Mouse (Mus musculus) liver, adult 2 months (tissue): ENCODE results near the gene Map1b. TPM values are rescaled to one million over a fixed set of nuclear protein-coding genes. Genes with fewer than 3 reads are reported as not detected.

Experiments used
- DNase-seq: peaks from one replicate; pipeline ENCODE4 v3.0.0-alpha.2; 2011; ENCODE audit warnings: low read depth, low spot score; ENCODE audit errors: extremely low read depth
- H3K27ac ChIP-seq: fragments of 200-500 bp; replicated peaks from 2 replicates; pipeline ENCODE4 v1.5.1; 2012; ENCODE audit warnings: low read depth, mild to moderate bottlenecking, control low read depth, inconsistent platforms, low read length; ENCODE audit not compliant: insufficient read depth
- H3K27me3 ChIP-seq: fragments of 200-500 bp; 2 replicates; pipeline ENCODE4 v1.6.1; 2012; ENCODE audit warnings: mild to moderate bottlenecking, moderate library complexity, low read length, inconsistent platforms; ENCODE audit not compliant: control insufficient read depth, insufficient read depth
- H3K36me3 ChIP-seq: fragments of 200-500 bp; 2 replicates; pipeline ENCODE4 v1.6.1; 2012; ENCODE audit warnings: low read length, inconsistent platforms; ENCODE audit not compliant: control insufficient read depth, insufficient read depth
- H3K4me1 ChIP-seq: fragments of 200-500 bp; 2 replicates; pipeline ENCODE4 v1.6.1; 2011; ENCODE audit warnings: low read length; ENCODE audit not compliant: control insufficient read depth, insufficient read depth
- H3K4me3 ChIP-seq: fragments of 200-500 bp; 2 replicates; pipeline ENCODE4 v1.5.1; 2011; ENCODE audit warnings: low read depth, mild to moderate bottlenecking, control low read depth, low read length, moderate library complexity; ENCODE audit not compliant: insufficient read depth
- H3K79me2 ChIP-seq: fragments of 200-500 bp; 2 replicates; pipeline ENCODE4 v1.6.1; 2012; ENCODE audit warnings: inconsistent platforms, mild to moderate bottlenecking, low read length, moderate library complexity; ENCODE audit not compliant: control insufficient read depth, insufficient read depth
- H3K9ac ChIP-seq: fragments of 200-500 bp; 2 replicates; pipeline ENCODE4 v1.6.1; 2012; ENCODE audit warnings: low read depth, mild to moderate bottlenecking, control low read depth, inconsistent platforms, low read length
- CTCF ChIP-seq: fragments of 200-500 bp; IDR thresholded peaks from 2 replicates; pipeline ENCODE4 v1.5.1; 2011; ENCODE audit warnings: low read depth, low read length, control low read depth
- POLR2A ChIP-seq: fragments of 200-500 bp; IDR thresholded peaks from 2 replicates; pipeline ENCODE4 v1.6.1; 2011; ENCODE audit warnings: low read length, control low read depth; ENCODE audit not compliant: insufficient read depth; ENCODE audit errors: extremely low read depth
- WGBS: fragments of 180-500 bp; shearing (Covaris S2); methylation state at CpG from one replicate; pipeline ENCODE4 v1.1.7; 2018; 5-methylcytosine and 5-hydroxymethylcytosine counted together
- polyA plus RNA-seq: library from polyadenylated mRNA; depleted of rRNA; stranded (reverse); fragments of >200 nt; gene quantifications from 2 replicates; pipeline ENCODE4 v1.2.3, GENCODE M21; 2012
- total RNA-seq: library from RNA; depleted of rRNA; stranded (reverse); fragments of >200 nt; gene quantifications from 2 replicates; pipeline ENCODE4 v1.2.3, GENCODE M21; 2014

Map1b gene
- total and polyA plus RNA-seq, 2 experiments, result 0.09 to 0.18 TPM

DNA sequence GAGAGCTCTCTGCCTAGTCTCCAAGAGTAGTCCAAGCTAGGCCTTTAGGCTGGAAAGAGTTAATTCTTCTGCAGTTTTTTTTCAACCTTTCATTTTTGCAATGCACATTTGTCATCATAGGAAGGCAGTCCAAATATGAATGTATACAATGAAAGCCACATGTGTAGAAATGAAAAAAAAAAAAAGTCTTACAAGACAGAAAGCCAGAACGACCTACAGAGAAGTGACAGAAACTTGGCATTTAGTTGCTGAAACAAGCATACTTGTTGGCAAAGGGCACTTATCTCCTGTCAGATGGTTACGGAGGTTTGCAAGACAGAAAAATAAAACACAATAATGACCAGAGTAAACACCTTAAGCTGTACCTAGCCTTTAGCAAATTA, 9.8 kb downstream of the Map1b start:
- WGBS, result 77% methylated on average over 2 of the region's 2 CpGs
- Histone ChIP-seq H3K9ac (no peak overlapping the region), H3K79me2 (no peaks in the 10 kb centered on the region), H3K36me3 (no peaks in the 10 kb centered on the region), H3K27ac (no peak overlapping the region), H3K27me3 (no peaks in the 10 kb centered on the region), H3K4me3 (no peak overlapping the region), H3K4me1 (no peaks in the 10 kb centered on the region)
- TF ChIP-seq POLR2A (no peak), CTCF (no peak)
- no peak for DNase-seq

- TF ChIP-seq CTCF (no peak), POLR2A (no peak)
- DNase-seq, result no peak
- H3K27ac ChIP-seq, result no peak overlapping the region
- H3K36me3 ChIP-seq, result no peaks in the 10 kb centered on the region
- no peaks in the 10 kb centered on the region for H3K4me1 ChIP-seq
- no peaks in the 10 kb centered on the region for H3K79me2 ChIP-seq
- no peak overlapping the region for H3K9ac ChIP-seq
- H3K27me3 ChIP-seq, result no peaks in the 10 kb centered on the region
- 74% methylated on average over 11 of the region's 11 CpGs for WGBS
- H3K4me3 ChIP-seq, result no peak overlapping the region
Observed at GRCm38 (mm10) chr13:99505826-99506579, 10.3 kb downstream of the Map1b start.

DNA sequence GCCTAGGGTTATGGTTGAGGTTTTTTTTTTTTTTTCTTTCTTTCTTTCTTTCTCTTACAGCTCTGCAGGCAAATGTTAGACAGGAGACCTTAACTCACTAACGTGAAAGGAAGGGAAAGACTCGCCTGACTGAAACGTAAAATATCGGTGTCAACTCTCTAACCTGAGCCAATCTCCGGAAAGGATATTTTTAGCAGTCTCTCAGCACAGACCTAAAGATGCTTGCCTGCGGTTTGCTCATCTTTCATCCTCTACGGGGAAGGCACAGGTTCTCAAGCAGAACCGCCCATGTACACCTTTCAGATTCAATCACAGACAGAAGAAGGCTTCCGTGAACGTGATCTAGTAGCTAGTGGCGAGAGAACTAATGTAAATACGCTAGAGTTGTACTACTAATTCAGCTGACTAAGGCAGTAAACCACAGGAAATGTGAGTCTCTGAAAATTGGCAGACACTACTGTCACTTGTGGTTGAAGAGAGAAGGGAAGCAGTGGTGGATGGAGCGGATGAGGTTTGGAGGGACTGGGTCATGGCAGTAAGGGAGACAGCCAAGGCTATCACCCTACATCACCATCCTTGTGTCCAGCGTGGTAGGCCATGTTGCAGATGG, 12.9 kb downstream of the Map1b start:
- no peak for DNase-seq
- Histone ChIP-seq H3K9ac (no peak overlapping the region), H3K27ac (no peak overlapping the region), H3K4me3 (no peak overlapping the region), H3K36me3 (no peaks in the 10 kb centered on the region), H3K79me2 (no peaks in the 10 kb centered on the region), H3K4me1 (no peaks in the 10 kb centered on the region), H3K27me3 (0 out of 2 replicates have a peak, but pooled peaks cover 2% of the 10 kb centered on the region)
- TF ChIP-seq CTCF (no peak), POLR2A (no peak)
- WGBS, result 71% methylated on average over 14 of the region's 14 CpGs

GRCm38 (mm10) chr13:99502911-99503310, 13.4 kb downstream of the Map1b start:
- no peak for TF ChIP-seq CTCF
- no peak for TF ChIP-seq POLR2A
- no peak overlapping the region for H3K9ac ChIP-seq
- DNase-seq, result no peak
- no peak overlapping the region for H3K4me3 ChIP-seq
- H3K79me2 ChIP-seq, result no peaks in the 10 kb centered on the region
- no peaks in the 10 kb centered on the region for H3K36me3 ChIP-seq
- WGBS, result 71% methylated on average over 7 of the region's 7 CpGs
- H3K4me1 ChIP-seq, result no peaks in the 10 kb centered on the region
- H3K27ac ChIP-seq, result no peak overlapping the region
- H3K27me3 ChIP-seq, result 0 out of 2 replicates have a peak, but pooled peaks cover 2% of the 10 kb centered on the region

DNA sequence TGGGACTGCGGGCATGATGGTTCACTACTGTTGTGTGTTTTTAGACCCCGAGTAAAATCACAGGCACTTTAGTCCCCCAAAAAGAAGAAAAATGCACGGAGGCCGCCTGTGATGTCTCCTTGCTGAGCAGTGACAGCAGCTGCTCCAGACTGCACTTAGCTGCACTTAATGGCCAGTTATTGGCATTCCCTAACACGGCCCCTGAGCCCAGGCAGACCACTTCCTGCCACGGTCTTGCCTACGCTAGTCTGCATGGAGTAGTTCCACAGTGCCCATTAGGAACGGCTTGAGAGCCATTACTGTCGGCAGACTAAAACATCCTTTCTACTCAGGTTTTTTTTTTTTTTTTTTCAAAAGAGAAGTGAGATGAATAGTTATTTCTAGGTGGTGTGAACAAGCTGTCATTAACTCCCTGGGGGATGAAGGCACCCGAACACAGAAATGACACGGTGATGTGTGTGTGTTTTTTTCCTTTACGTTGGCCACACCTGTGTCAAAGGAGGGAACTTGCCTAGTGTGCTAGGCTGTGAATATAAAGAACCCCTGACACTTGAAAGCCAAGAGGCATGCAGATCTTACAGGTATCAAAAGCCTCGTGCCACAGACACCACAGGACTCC, 14.1 kb downstream of the Map1b start:
- WGBS, result 81% methylated on average over 13 of the region's 13 CpGs
- H3K4me1 ChIP-seq, result no peaks in the 10 kb centered on the region
- no peaks in the 10 kb centered on the region for H3K36me3 ChIP-seq
- DNase-seq, result no peak
- H3K4me3 ChIP-seq, result no peak overlapping the region
- no peaks in the 10 kb centered on the region for H3K79me2 ChIP-seq
- TF ChIP-seq CTCF (no peak), POLR2A (no peak)
- no peak overlapping the region for H3K9ac ChIP-seq
- no peak overlapping the region for H3K27ac ChIP-seq
- 0 out of 2 replicates have a peak, but pooled peaks cover 2% of the 10 kb centered on the region for H3K27me3 ChIP-seq

- Histone ChIP-seq H3K4me3 (no peak overlapping the region), H3K36me3 (no peaks in the 10 kb centered on the region), H3K27ac (no peak overlapping the region), H3K9ac (no peak overlapping the region), H3K79me2 (no peaks in the 10 kb centered on the region), H3K4me1 (no peaks in the 10 kb centered on the region), H3K27me3 (0 out of 2 replicates have a peak, but pooled peaks cover 2% of the 10 kb centered on the region)
- TF ChIP-seq CTCF (no peak), POLR2A (no peak)
- 56% methylated on average over 7 of the region's 7 CpGs for WGBS
- DNase-seq, result no peak
Observed at GRCm38 (mm10) chr13:99501393-99501792, 14.9 kb downstream of the Map1b start.
